Mouse (Mus musculus): ENCODE measurements around the gene Tyw3. TPM values are rescaled to one million over a fixed set of nuclear protein-coding genes. Genes with fewer than 3 reads are reported as not detected.
A peak's percentile ranks its signal among the peaks of the same experiment; 100 is the strongest.

Gene Tyw3
- polyA plus RNA-seq, 1 experiment from 2014 or later: 15.8 TPM

- Histone ChIP-seq H3K4me3 (no peak overlapping the region), H3K9me3 (no peaks in the 10 kb centered on the region), H3K27ac (no peak overlapping the region), H3K36me3 (peaks cover 43% of the 10 kb centered on the region), H3K4me2 (replicated peaks) (no peak overlapping the region), H3K4me1 (peaks cover 3% of the 10 kb centered on the region), H3K9ac (no peak overlapping the region), H3K27me3 (replicated peaks) (no peaks in the 10 kb centered on the region)
- no peak for ATAC-seq (ENCODE audit: low FRiP score, low read depth)
- WGBS: 93% methylated on average over 6 of the region's 6 CpGs
These were observed 2.7 kb downstream of the Tyw3 start for GRCm38 (mm10) chr3:154594156-154594555.

GRCm38 (mm10) chr3:154593596-154593995 is 3.3 kb downstream of the Tyw3 start:
- H3K4me3 ChIP-seq: no peak overlapping the region
- peaks cover 3% of the 10 kb centered on the region for H3K4me1 ChIP-seq
- H3K36me3 ChIP-seq: peaks cover 43% of the 10 kb centered on the region
- no peak overlapping the region for H3K4me2 ChIP-seq (replicated peaks)
- 91% methylated on average over 6 of the region's 6 CpGs for WGBS
- no peaks in the 10 kb centered on the region for H3K27me3 ChIP-seq (replicated peaks)
- ATAC-seq (ENCODE audit: low FRiP score, low read depth): no peak
- H3K9ac ChIP-seq: no peak overlapping the region
- H3K9me3 ChIP-seq: no peaks in the 10 kb centered on the region
- no peak overlapping the region for H3K27ac ChIP-seq

GRCm38 (mm10) chr3:154591621-154592020 is 5.3 kb downstream of the Tyw3 start:
- Histone ChIP-seq H3K27me3 (replicated peaks) (no peaks in the 10 kb centered on the region), H3K36me3 (peaks cover 55% of the 10 kb centered on the region), H3K4me1 (no peaks in the 10 kb centered on the region), H3K4me3 (no peak overlapping the region), H3K27ac (no peak overlapping the region), H3K9me3 (no peaks in the 10 kb centered on the region), H3K9ac (no peak overlapping the region), H3K4me2 (replicated peaks) (no peak overlapping the region)
- 97% methylated on average over 3 of the region's 3 CpGs for WGBS
- no peak for ATAC-seq (ENCODE audit: low FRiP score, low read depth)

- no peak overlapping the region for H3K4me3 ChIP-seq
- 89% methylated on average over 5 of the region's 5 CpGs for WGBS
- no peak overlapping the region for H3K27ac ChIP-seq
- no peak overlapping the region for H3K4me2 ChIP-seq (replicated peaks)
- ATAC-seq (ENCODE audit: low FRiP score, low read depth): no peak
- peaks cover 61% of the 10 kb centered on the region for H3K36me3 ChIP-seq
- no peak overlapping the region for H3K9ac ChIP-seq
- H3K4me1 ChIP-seq: no peaks in the 10 kb centered on the region
- H3K27me3 ChIP-seq (replicated peaks): no peaks in the 10 kb centered on the region
- H3K9me3 ChIP-seq: no peaks in the 10 kb centered on the region
These were observed 5.9 kb downstream of the Tyw3 start for GRCm38 (mm10) chr3:154590971-154591370.

- no peaks in the 10 kb centered on the region for H3K4me1 ChIP-seq
- H3K4me3 ChIP-seq: no peak overlapping the region
- H3K9me3 ChIP-seq: no peaks in the 10 kb centered on the region
- ATAC-seq (ENCODE audit: low FRiP score, low read depth): no peak
- no peaks in the 10 kb centered on the region for H3K27me3 ChIP-seq (replicated peaks)
- 93% methylated on average over 8 of the region's 8 CpGs for WGBS
- H3K4me2 ChIP-seq (replicated peaks): no peak overlapping the region
- H3K36me3 ChIP-seq: peaks cover 40% of the 10 kb centered on the region
- no peak overlapping the region for H3K9ac ChIP-seq
- no peak overlapping the region for H3K27ac ChIP-seq
These were observed 12.6 kb downstream of the Tyw3 start for GRCm38 (mm10) chr3:154584351-154584750.

- no peak overlapping the region for H3K4me3 ChIP-seq
- no peak overlapping the region for H3K9ac ChIP-seq
- H3K9me3 ChIP-seq: no peaks in the 10 kb centered on the region
- no peak overlapping the region for H3K27ac ChIP-seq
- peaks cover 26% of the 10 kb centered on the region for H3K36me3 ChIP-seq
- no peaks in the 10 kb centered on the region for H3K27me3 ChIP-seq (replicated peaks)
- 94% methylated on average over 8 of the region's 8 CpGs for WGBS
- no peak for ATAC-seq (ENCODE audit: low FRiP score, low read depth)
- no peaks in the 10 kb centered on the region for H3K4me1 ChIP-seq
- no peak overlapping the region for H3K4me2 ChIP-seq (replicated peaks)
These were observed 19.0 kb downstream of the Tyw3 start for GRCm38 (mm10) chr3:154577895-154578294.

GRCm38 (mm10) chr3:154573666-154574065 is 23.2 kb downstream of the Tyw3 start:
- no peak for ATAC-seq (ENCODE audit: low FRiP score, low read depth)
- no peak overlapping the region for H3K4me3 ChIP-seq
- peaks cover 7% of the 10 kb centered on the region; the same call in 1 of the 2 replicates for H3K36me3 ChIP-seq
- peaks cover 9% of the 10 kb centered on the region for H3K4me1 ChIP-seq
- no peak overlapping the region for H3K27ac ChIP-seq
- H3K9me3 ChIP-seq: no peaks in the 10 kb centered on the region
- H3K27me3 ChIP-seq (replicated peaks): no peaks in the 10 kb centered on the region; the same call in 1 of the 2 replicates
- H3K9ac ChIP-seq: no peak overlapping the region
- H3K4me2 ChIP-seq (replicated peaks): no peak overlapping the region
- WGBS: 72% methylated on average over 6 of the region's 6 CpGs

- WGBS: 13% methylated on average over 12 of the region's 12 CpGs
- Histone ChIP-seq H3K9me3 (no peaks in the 10 kb centered on the region), H3K4me3 (no peak overlapping the region), H3K4me1 (peaks cover 9% of the 10 kb centered on the region), H3K27ac (no peak overlapping the region), H3K4me2 (replicated peaks) (peak overlapping the region; percentile 25; the same call in 1 of the 2 replicates), H3K36me3 (no peaks in the 10 kb centered on the region), H3K27me3 (replicated peaks) (no peaks in the 10 kb centered on the region; the same call in 1 of the 2 replicates), H3K9ac (no peak overlapping the region)
- peak; percentile 84 for ATAC-seq (ENCODE audit: low FRiP score, low read depth)
These were observed 24.4 kb downstream of the Tyw3 start for GRCm38 (mm10) chr3:154572341-154572972.

- H3K9me3 ChIP-seq: no peaks in the 10 kb centered on the region
- no peak overlapping the region for H3K27ac ChIP-seq
- no peaks in the 10 kb centered on the region for H3K36me3 ChIP-seq
- ATAC-seq (ENCODE audit: low FRiP score, low read depth): no peak
- H3K9ac ChIP-seq: no peak overlapping the region
- WGBS: 5% methylated on average over 12 of the region's 12 CpGs
- no peak overlapping the region for H3K4me3 ChIP-seq
- H3K4me1 ChIP-seq: peaks cover 9% of the 10 kb centered on the region
- H3K27me3 ChIP-seq (replicated peaks): no peaks in the 10 kb centered on the region; the same call in 1 of the 2 replicates
- peak overlapping the region; percentile 54 for H3K4me2 ChIP-seq (replicated peaks)
These were observed 26.1 kb downstream of the Tyw3 start for GRCm38 (mm10) chr3:154570786-154571185.

GRCm38 (mm10) chr3:154570029-154570575 is 26.8 kb downstream of the Tyw3 start:
- no peaks in the 10 kb centered on the region for H3K36me3 ChIP-seq
- H3K4me3 ChIP-seq: no peak overlapping the region
- no peaks in the 10 kb centered on the region; the same call in 1 of the 2 replicates for H3K27me3 ChIP-seq (replicated peaks)
- peak overlapping the region; percentile 36 for H3K4me2 ChIP-seq (replicated peaks)
- no peak; the same call in 1 of the 2 replicates for ATAC-seq (ENCODE audit: low FRiP score, low read depth)
- H3K9ac ChIP-seq: no peak overlapping the region
- peaks cover 9% of the 10 kb centered on the region for H3K4me1 ChIP-seq
- no peaks in the 10 kb centered on the region for H3K9me3 ChIP-seq
- H3K27ac ChIP-seq: no peak overlapping the region
- 23% methylated on average over 14 of the region's 14 CpGs for WGBS

- Histone ChIP-seq H3K36me3 (no peaks in the 10 kb centered on the region), H3K4me1 (no peaks in the 10 kb centered on the region; the same call in 1 of the 2 replicates), H3K4me2 (replicated peaks) (no peak overlapping the region), H3K27ac (no peak overlapping the region), H3K9ac (no peak overlapping the region), H3K4me3 (no peak overlapping the region), H3K9me3 (no peaks in the 10 kb centered on the region), H3K27me3 (replicated peaks) (no peaks in the 10 kb centered on the region)
- 82% methylated on average over 3 of the region's 3 CpGs for WGBS
- no peak for ATAC-seq (ENCODE audit: low FRiP score, low read depth)
These were observed 31.5 kb downstream of the Tyw3 start for GRCm38 (mm10) chr3:154565437-154565836.

GRCm38 (mm10) chr3:154562192-154562591 is 34.7 kb downstream of the Tyw3 start:
- H3K4me3 ChIP-seq: no peak overlapping the region
- H3K27me3 ChIP-seq (replicated peaks): no peaks in the 10 kb centered on the region
- no peak overlapping the region for H3K9ac ChIP-seq
- no peaks in the 10 kb centered on the region for H3K9me3 ChIP-seq
- ATAC-seq (ENCODE audit: low FRiP score, low read depth): no peak
- H3K4me1 ChIP-seq: no peaks in the 10 kb centered on the region
- H3K4me2 ChIP-seq (replicated peaks): no peak overlapping the region
- 96% methylated on average over 3 of the region's 3 CpGs for WGBS
- H3K36me3 ChIP-seq: no peaks in the 10 kb centered on the region
- H3K27ac ChIP-seq: no peak overlapping the region

GRCm38 (mm10) chr3:154551035-154551411 is 45.9 kb downstream of the Tyw3 start:
- Histone ChIP-seq H3K27me3 (replicated peaks) (peaks cover 2% of the 10 kb centered on the region; the same call in 1 of the 2 replicates), H3K4me3 (no peak overlapping the region), H3K4me2 (replicated peaks) (no peak overlapping the region), H3K36me3 (no peaks in the 10 kb centered on the region), H3K9ac (no peak overlapping the region), H3K9me3 (no peaks in the 10 kb centered on the region), H3K4me1 (peaks cover 20% of the 10 kb centered on the region), H3K27ac (no peak overlapping the region)
- ATAC-seq (ENCODE audit: low FRiP score, low read depth): no peak
- 55% methylated on average over 5 of the region's 5 CpGs for WGBS

Measured in neural tube, embryonic 12.5 days (tissue).